Mouse (Mus musculus) embryonic facial prominence, embryonic 12.5 days (tissue): ENCODE measurements around the gene Plp1. TPM values are rescaled to one million over a fixed set of nuclear protein-coding genes. Genes with fewer than 3 reads are reported as not detected.

Source experiments
- ATAC-seq: fragments of 200-750 bp; cut with Nextera tagmentation; 2 replicates; pipeline ENCODE4 v1.8.0; 2017; ENCODE audit not compliant: insufficient number of reproducible peaks, insufficient read depth, low FRiP score, low TSS enrichment
- H3K27ac ChIP-seq: fragments of 300-500 bp; sonication (generic); 2 replicates; pipeline ENCODE4 v1.5.1; 2016; ENCODE audit warnings: mild to moderate bottlenecking
- H3K27me3 ChIP-seq: fragments of 300-500 bp; sonication (generic); 2 replicates; pipeline ENCODE4 v1.6.1; 2016; ENCODE audit warnings: mild to moderate bottlenecking, moderate library complexity
- H3K36me3 ChIP-seq: fragments of 300-500 bp; sonication (generic); 2 replicates; pipeline ENCODE4 v1.6.1; 2016; ENCODE audit warnings: mild to moderate bottlenecking
- H3K4me1 ChIP-seq: fragments of 300-500 bp; sonication (generic); 2 replicates; pipeline ENCODE4 v1.6.1; 2016
- H3K4me2 ChIP-seq: fragments of 300-500 bp; sonication (generic); replicated peaks from 2 replicates; pipeline ENCODE4 v1.6.1; 2016; ENCODE audit warnings: mild to moderate bottlenecking, moderate library complexity
- H3K4me3 ChIP-seq: fragments of 300-500 bp; sonication (generic); 2 replicates; pipeline ENCODE4 v1.5.1; 2016; ENCODE audit warnings: mild to moderate bottlenecking
- H3K9ac ChIP-seq: fragments of 300-500 bp; sonication (generic); 2 replicates; pipeline ENCODE4 v1.6.1; 2016; ENCODE audit warnings: mild to moderate bottlenecking, moderate library complexity
- H3K9me3 ChIP-seq: fragments of 300-500 bp; sonication (generic); 2 replicates; pipeline ENCODE4 v1.6.1; 2016; ENCODE audit warnings: mild to moderate bottlenecking, moderate library complexity
- WGBS: fragments of 180-500 bp; shearing (Covaris S2); methylation state at CpG from one replicate; pipeline ENCODE4 v1.1.7; 2016; 5-methylcytosine and 5-hydroxymethylcytosine counted together
- polyA plus RNA-seq: library from polyadenylated mRNA; unstranded; fragments of >200 nt; fragmentation: Nextera tagmentation; extraction: Ambion mirVana; gene quantifications from 2 replicates; pipeline ENCODE4 v1.2.1, GENCODE M21; 2016

Plp1 gene
- 15.0 and 16.3 TPM in 2 replicates for polyA plus RNA-seq

DNA sequence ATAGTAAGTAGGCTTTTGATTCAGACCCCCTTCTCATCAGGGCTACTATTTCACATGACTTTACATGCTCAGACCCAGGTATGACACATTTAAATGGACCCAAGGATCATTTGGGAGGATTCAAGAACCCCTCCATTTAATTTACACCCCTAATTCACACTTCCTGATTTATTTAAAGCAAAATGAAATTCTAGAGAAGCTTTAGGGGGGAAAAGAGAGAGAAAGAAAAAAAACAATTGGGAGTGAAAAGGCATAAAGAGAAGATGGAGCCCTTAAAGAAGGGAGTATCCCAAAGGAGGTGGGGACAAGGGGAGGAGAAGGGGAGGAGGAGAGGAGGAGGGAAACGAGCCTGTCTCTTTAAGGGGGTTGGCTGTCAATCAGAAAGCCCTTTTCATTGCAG is at the start of gene Plp1:
Plp1 (plus strand) TSS at position 301 of the 400 bp plus-strand sequence.
- Histone ChIP-seq H3K27ac (no peak within 1 kb of the TSS), H3K36me3 (no peaks in the 10 kb centered on the region), H3K4me1 (no peaks in the 10 kb centered on the region), H3K27me3 (no peaks in the 10 kb centered on the region), H3K9ac (no peak within 1 kb of the TSS), H3K4me3 (no peak within 1 kb of the TSS), H3K4me2 (no peak within 1 kb of the TSS), H3K9me3 (no peaks in the 10 kb centered on the region)
- 47% methylated on average over 1 of the region's 1 CpGs for WGBS
- no peak for ATAC-seq

DNA sequence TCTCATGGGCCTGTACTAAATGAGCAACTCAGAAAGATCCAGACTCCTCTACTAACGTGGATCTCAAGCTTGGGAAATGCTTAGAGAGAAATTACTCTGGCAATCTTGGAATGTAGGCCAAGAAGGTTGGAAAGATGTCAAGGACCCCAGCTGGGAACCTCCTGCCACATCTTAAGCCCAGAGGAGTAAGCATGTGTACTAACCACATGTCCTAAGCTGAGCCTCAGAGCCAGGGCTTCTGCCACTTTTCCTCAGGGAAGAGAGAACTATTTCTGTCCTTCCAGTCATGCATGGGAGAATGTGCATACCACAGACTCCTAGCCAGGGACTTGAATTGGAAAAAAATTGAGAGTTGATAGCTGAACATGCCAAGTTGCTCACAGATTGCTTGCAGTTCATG is 49.4 kb upstream of the Plp1 start:
- no peaks in the 10 kb centered on the region for H3K36me3 ChIP-seq
- no peaks in the 10 kb centered on the region for H3K4me1 ChIP-seq
- no peak overlapping the region for H3K4me2 ChIP-seq
- H3K9ac ChIP-seq = no peak overlapping the region
- no peak overlapping the region for H3K4me3 ChIP-seq
- H3K27me3 ChIP-seq = no peaks in the 10 kb centered on the region; the same call in 1 of the 2 replicates
- no peak for ATAC-seq
- WGBS = 71% methylated on average over 1 of the region's 1 CpGs
- H3K27ac ChIP-seq = no peak overlapping the region
- H3K9me3 ChIP-seq = no peaks in the 10 kb centered on the region

DNA sequence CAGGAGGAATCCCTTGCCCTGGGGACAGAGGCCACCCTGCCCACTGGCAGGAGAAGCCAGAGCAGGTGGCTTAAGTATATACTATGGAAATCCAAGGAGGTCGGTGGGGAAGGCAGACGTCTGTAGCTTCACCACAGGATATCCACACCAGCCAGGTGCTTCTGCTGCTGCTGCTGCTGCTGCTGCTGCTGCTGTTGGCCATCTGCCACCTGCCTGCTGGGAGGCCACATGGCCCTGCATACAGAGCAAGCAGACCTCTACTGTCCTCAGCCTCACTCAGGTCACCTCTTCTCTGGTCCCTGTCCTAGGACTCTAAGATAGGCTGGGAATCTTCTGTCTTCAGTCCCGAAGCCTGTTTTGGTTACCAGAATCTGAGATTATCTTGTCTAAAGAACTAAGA is 44.4 kb upstream of the Plp1 start:
- Histone ChIP-seq H3K4me2 (no peak overlapping the region), H3K36me3 (no peaks in the 10 kb centered on the region), H3K4me1 (no peaks in the 10 kb centered on the region), H3K27ac (no peak overlapping the region), H3K4me3 (no peak overlapping the region), H3K27me3 (no peaks in the 10 kb centered on the region; the same call in 1 of the 2 replicates), H3K9ac (no peak overlapping the region), H3K9me3 (no peaks in the 10 kb centered on the region)
- no peak for ATAC-seq
- 75% methylated on average over 3 of the region's 3 CpGs for WGBS

GRCm38 (mm10) chrX:136779262-136779661 is 43.2 kb upstream of the Plp1 start:
- H3K9me3 ChIP-seq = no peaks in the 10 kb centered on the region
- H3K9ac ChIP-seq = no peak overlapping the region
- WGBS = 48% methylated on average over 2 of the region's 2 CpGs
- no peak overlapping the region for H3K4me2 ChIP-seq
- no peaks in the 10 kb centered on the region for H3K4me1 ChIP-seq
- no peak overlapping the region for H3K27ac ChIP-seq
- ATAC-seq = no peak
- peaks cover 4% of the 10 kb centered on the region for H3K27me3 ChIP-seq
- no peaks in the 10 kb centered on the region for H3K36me3 ChIP-seq
- H3K4me3 ChIP-seq = no peak overlapping the region

DNA sequence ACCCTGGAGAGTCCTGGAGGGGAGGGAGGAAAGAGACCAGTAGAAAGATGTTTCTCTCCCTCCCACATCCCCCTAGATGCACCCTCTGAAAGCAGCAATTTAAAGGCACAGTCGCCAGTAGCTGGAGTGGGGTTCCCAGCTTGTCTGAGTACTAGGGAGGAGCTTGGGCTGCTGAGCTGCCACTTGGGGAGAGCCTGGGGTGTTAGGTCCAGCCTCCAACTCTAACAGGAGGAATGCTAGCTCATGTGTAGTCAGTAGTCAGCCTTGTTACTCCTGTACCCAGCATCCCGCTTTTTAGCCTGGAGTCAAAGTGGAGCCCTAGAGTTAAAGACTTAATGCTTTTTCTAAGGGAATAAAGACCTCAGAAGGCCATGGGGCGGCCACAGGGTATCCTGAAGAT is 42.4 kb upstream of the Plp1 start, which contains the start of gene Glra4:
Glra4 (minus strand) TSS at position 101 of the 400 bp plus-strand sequence.
- no peak within 1 kb of the TSS for H3K9ac ChIP-seq
- H3K4me2 ChIP-seq = no peak within 1 kb of the TSS
- H3K4me3 ChIP-seq = no peak within 1 kb of the TSS
- H3K36me3 ChIP-seq = no peaks in the 10 kb centered on the region
- ATAC-seq = no peak
- H3K9me3 ChIP-seq = no peaks in the 10 kb centered on the region
- no peak within 1 kb of the TSS for H3K27ac ChIP-seq
- H3K27me3 ChIP-seq = peaks cover 4% of the 10 kb centered on the region
- no peaks in the 10 kb centered on the region for H3K4me1 ChIP-seq
- 78% methylated on average over 3 of the region's 3 CpGs for WGBS

- Histone ChIP-seq H3K27ac (no peak overlapping the region), H3K4me2 (no peak overlapping the region), H3K36me3 (no peaks in the 10 kb centered on the region), H3K27me3 (peaks cover 3% of the 10 kb centered on the region; the same call in 1 of the 2 replicates), H3K9me3 (no peaks in the 10 kb centered on the region), H3K4me1 (no peaks in the 10 kb centered on the region), H3K4me3 (no peak overlapping the region), H3K9ac (no peak overlapping the region)
- ATAC-seq = no peak
- WGBS = 84% methylated on average over 4 of the region's 4 CpGs
Observed at GRCm38 (mm10) chrX:136789446-136789845, 33.0 kb upstream of the Plp1 start.

DNA sequence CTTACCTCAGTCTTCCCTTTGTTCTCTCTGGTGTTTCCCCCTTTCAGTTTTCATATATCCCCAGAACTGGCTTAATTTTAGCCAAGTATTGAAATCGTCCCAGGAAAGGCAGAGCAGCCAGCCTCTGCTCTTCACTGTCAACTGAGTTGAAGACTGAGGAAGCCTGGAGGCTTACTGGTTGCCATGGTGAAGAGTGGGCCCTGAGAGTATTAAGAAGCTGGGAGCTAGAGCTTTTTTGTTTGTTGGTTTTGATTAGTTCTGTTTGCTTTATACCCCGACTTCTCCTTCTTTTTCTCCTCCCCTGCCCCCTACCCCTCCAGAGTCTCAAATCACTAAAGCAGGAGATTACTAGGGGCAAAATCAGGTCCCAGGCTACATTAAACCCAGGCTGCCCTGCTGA is 25.2 kb upstream of the Plp1 start:
- no peak overlapping the region for H3K4me2 ChIP-seq
- no peaks in the 10 kb centered on the region for H3K36me3 ChIP-seq
- no peak overlapping the region for H3K4me3 ChIP-seq
- H3K27me3 ChIP-seq = no peaks in the 10 kb centered on the region
- no peaks in the 10 kb centered on the region for H3K9me3 ChIP-seq
- ATAC-seq = no peak
- H3K9ac ChIP-seq = no peak overlapping the region
- WGBS = 28% methylated on average over 2 of the region's 2 CpGs
- H3K27ac ChIP-seq = no peak overlapping the region
- no peaks in the 10 kb centered on the region for H3K4me1 ChIP-seq

DNA sequence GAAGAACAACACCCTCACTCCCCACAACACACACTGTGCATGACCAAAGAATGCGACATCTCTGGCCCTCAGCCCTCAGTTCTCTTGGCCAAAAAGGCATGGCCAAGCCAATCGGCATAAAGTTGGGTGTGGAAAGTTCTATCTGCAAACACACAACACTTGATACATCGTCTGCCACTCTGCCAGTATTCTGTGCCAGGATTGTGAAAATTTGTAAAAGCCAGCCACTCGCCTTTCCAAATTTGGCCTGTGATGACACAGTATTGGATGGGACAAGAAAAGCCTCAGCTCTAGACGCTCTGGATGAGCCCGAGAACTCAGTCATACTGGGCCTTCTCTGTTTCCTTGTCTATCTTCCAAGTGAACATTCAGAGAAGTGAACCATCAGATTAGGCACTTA is 2.7 kb upstream of the Plp1 start:
- 91% methylated on average over 6 of the region's 6 CpGs for WGBS
- H3K4me2 ChIP-seq = no peak overlapping the region
- H3K9ac ChIP-seq = no peak overlapping the region
- H3K4me3 ChIP-seq = no peak overlapping the region
- no peaks in the 10 kb centered on the region for H3K36me3 ChIP-seq
- ATAC-seq = no peak
- H3K4me1 ChIP-seq = no peaks in the 10 kb centered on the region
- H3K9me3 ChIP-seq = no peaks in the 10 kb centered on the region
- H3K27me3 ChIP-seq = no peaks in the 10 kb centered on the region
- H3K27ac ChIP-seq = no peak overlapping the region

- H3K27ac ChIP-seq = no peak overlapping the region
- no peaks in the 10 kb centered on the region for H3K9me3 ChIP-seq
- H3K36me3 ChIP-seq = no peaks in the 10 kb centered on the region
- no peak overlapping the region for H3K9ac ChIP-seq
- no peak overlapping the region for H3K4me2 ChIP-seq
- H3K4me3 ChIP-seq = no peak overlapping the region
- WGBS = 21% methylated on average over 1 of the region's 1 CpGs
- no peaks in the 10 kb centered on the region for H3K4me1 ChIP-seq
- no peak for ATAC-seq
- no peaks in the 10 kb centered on the region for H3K27me3 ChIP-seq
Observed at GRCm38 (mm10) chrX:136820250-136820649, 2.2 kb upstream of the Plp1 start.

GRCm38 (mm10) chrX:136825016-136825415 is 2.5 kb downstream of the Plp1 start:
- 59% methylated on average over 4 of the region's 4 CpGs for WGBS
- no peaks in the 10 kb centered on the region for H3K36me3 ChIP-seq
- H3K4me2 ChIP-seq = no peak overlapping the region
- no peaks in the 10 kb centered on the region for H3K9me3 ChIP-seq
- no peak overlapping the region for H3K9ac ChIP-seq
- no peaks in the 10 kb centered on the region for H3K27me3 ChIP-seq
- H3K4me1 ChIP-seq = no peaks in the 10 kb centered on the region
- H3K27ac ChIP-seq = no peak overlapping the region
- no peak for ATAC-seq
- H3K4me3 ChIP-seq = no peak overlapping the region

DNA sequence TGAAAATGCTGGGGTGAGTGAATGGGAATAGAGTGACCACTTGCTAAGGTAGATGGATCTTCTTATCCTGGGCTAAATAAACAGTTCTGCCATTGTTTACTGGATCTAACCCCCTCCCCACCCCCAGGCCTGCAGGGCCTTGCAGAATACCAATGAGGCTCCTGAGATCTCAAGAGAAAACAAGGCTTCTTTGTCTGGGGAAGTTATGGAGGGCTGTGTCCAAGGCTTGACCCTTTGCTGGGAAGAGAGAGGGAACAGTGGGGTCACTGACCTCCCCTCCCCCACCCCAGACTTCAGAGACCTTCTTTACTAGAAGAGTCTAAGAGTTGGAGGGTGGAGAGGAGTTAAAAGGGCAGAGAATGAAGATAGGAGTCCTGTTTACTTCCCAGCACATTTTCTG is 6.1 kb downstream of the Plp1 start:
- no peak for ATAC-seq
- H3K36me3 ChIP-seq = no peaks in the 10 kb centered on the region
- H3K4me1 ChIP-seq = no peaks in the 10 kb centered on the region
- H3K4me2 ChIP-seq = no peak overlapping the region
- no peaks in the 10 kb centered on the region for H3K9me3 ChIP-seq
- H3K27ac ChIP-seq = no peak overlapping the region
- H3K27me3 ChIP-seq = no peaks in the 10 kb centered on the region; the same call in 1 of the 2 replicates
- H3K4me3 ChIP-seq = no peak overlapping the region
- H3K9ac ChIP-seq = no peak overlapping the region

DNA sequence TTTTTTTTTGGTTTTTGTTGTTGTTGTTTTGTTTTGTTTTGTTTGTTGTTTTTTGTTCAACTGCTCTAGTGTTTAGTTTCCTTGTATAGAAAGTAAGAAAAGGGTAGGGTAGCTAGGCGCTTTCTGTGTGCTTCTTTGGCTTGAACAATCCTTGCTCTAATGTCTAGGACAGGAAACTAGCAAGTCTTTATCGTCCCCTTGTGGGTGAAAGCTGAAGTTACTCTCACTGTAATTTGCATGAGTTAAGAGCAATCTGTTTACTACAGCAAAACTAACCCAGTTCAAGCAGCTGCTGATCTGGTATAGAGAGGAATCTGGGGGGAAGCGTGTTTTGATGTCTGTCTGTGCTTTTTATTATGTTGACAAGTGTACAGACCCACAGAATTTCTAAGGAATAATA is 27.8 kb downstream of the Plp1 start:
- no peak for ATAC-seq

More for the DNA sequence above, 27.8 kb downstream of the Plp1 start:
- Histone ChIP-seq H3K9me3 (no peaks in the 10 kb centered on the region), H3K27me3 (no peaks in the 10 kb centered on the region), H3K9ac (no peak overlapping the region), H3K4me3 (no peak overlapping the region), H3K4me1 (no peaks in the 10 kb centered on the region), H3K36me3 (no peaks in the 10 kb centered on the region), H3K27ac (no peak overlapping the region), H3K4me2 (no peak overlapping the region)
- WGBS = 32% methylated on average over 3 of the region's 3 CpGs
